Mouse (Mus musculus) limb, embryonic 14.5 days (tissue): ENCODE results near the gene Ston2. TPM values are rescaled to one million over a fixed set of nuclear protein-coding genes. Genes with fewer than 3 reads are reported as not detected.

ENCODE experiments used
- ATAC-seq: fragments of 200-750 bp; cut with Nextera tagmentation; 2 replicates; pipeline ENCODE4 v1.8.0; 2017; ENCODE audit warnings: low read depth, moderate number of reproducible peaks, moderate TSS enrichment; ENCODE audit not compliant: low FRiP score
- DNase-seq: peaks from one replicate; pipeline ENCODE4 v3.0.0-alpha.2; 2015; ENCODE audit warnings: low spot score
- H3K27ac ChIP-seq: fragments of 300-500 bp; sonication (generic); replicated peaks from 2 replicates; pipeline ENCODE4 v1.5.1; 2014; ENCODE audit warnings: low read depth, mild to moderate bottlenecking, low read length, moderate library complexity, mixed read lengths
- H3K27me3 ChIP-seq: fragments of 300-500 bp; sonication (generic); 2 replicates; pipeline ENCODE4 v1.6.1; 2014; ENCODE audit warnings: low read length, mixed read lengths; ENCODE audit not compliant: control insufficient read depth, insufficient read depth
- H3K36me3 ChIP-seq: fragments of 300-500 bp; sonication (generic); 2 replicates; pipeline ENCODE4 v1.6.1; 2014; ENCODE audit warnings: mild to moderate bottlenecking, low read length, moderate library complexity, mixed read lengths; ENCODE audit not compliant: control insufficient read depth, insufficient read depth
- H3K4me1 ChIP-seq: fragments of 300-500 bp; sonication (generic); 2 replicates; pipeline ENCODE4 v1.6.1; 2014; ENCODE audit warnings: antibody characterized with exemption, low read length, mixed read lengths; ENCODE audit not compliant: control insufficient read depth, insufficient read depth
- H3K4me2 ChIP-seq: fragments of 300-500 bp; sonication (generic); replicated peaks from 2 replicates; pipeline ENCODE4 v1.6.1; 2014; ENCODE audit warnings: low read depth, mild to moderate bottlenecking, low read length, moderate library complexity; ENCODE audit not compliant: severe bottlenecking
- H3K4me3 ChIP-seq: fragments of 300-500 bp; sonication (generic); replicated peaks from 2 replicates; pipeline ENCODE4 v1.5.1; 2014; ENCODE audit warnings: low read length
- H3K9ac ChIP-seq: fragments of 300-500 bp; sonication (generic); 2 replicates; pipeline ENCODE4 v1.6.1; 2014; ENCODE audit warnings: mild to moderate bottlenecking, low read depth, low read length, moderate library complexity; ENCODE audit not compliant: severe bottlenecking
- H3K9me3 ChIP-seq: fragments of 300-500 bp; sonication (generic); 2 replicates; pipeline ENCODE4 v1.6.1; 2016; ENCODE audit warnings: low read length; ENCODE audit not compliant: control insufficient read depth
- POLR2A ChIP-seq: fragments of 200-500 bp; IDR thresholded peaks from 2 replicates; pipeline ENCODE4 v1.8.0; 2012; ENCODE audit warnings: inconsistent platforms, mild to moderate bottlenecking, moderate library complexity, borderline replicate concordance; ENCODE audit not compliant: insufficient read depth, insufficient read length; ENCODE audit errors: extremely low read depth
- WGBS: fragments of 180-500 bp; shearing (Covaris S2); extraction: QIAGEN DNeasy Blood & Tissue Kit; methylation state at CpG from one replicate; pipeline ENCODE4 v1.1.7; 2014; 5-methylcytosine and 5-hydroxymethylcytosine counted together
- polyA plus RNA-seq, 2 experiments: library from polyadenylated mRNA; depleted of rRNA in 1 of 2; stranded (reverse) in 1 of 2; unstranded in 1 of 2; fragments of >200 nt; fragmentation: Nextera tagmentation in 1 of 2; extraction: Ambion mirVana in 1 of 2; gene quantifications; 2 replicates each; pipeline versions ENCODE4 v1.2.1 to v1.2.3; 2012 to 2014

Gene Ston2
- polyA plus RNA-seq, 2 experiments, result 9.6 to 9.9 TPM

DNA sequence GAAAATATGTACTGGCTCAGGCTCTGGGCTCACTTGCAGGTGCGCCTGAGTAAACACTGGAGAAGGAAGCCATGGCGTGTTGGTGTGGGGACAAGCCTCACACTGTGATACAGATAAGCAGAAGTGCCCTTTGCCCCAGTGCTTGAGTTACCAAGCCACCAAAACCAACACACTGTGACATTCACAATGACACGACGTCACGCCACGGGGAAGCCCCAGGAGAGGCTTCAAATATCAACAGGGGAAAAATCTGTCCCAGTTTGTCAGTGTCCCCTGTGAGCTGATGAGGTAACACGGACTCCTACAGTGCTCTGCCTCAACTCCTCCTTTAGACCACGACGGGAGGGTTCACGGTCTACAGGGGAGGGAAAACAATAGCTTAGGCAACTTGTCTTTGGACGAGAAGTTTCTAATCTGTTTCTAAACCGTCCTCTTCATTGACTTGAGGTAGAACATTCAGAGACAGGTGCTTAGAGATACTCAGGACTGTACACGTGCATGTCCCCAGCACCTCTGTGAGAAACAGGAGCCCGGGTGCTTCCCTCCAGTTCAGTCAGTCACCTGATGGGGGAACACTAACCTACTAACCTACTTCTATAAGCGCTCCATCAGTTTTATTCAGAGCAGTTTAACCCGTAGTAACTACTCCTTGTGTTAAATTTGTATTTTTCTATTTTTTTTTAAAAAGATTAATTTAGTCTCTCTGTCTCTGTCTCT is 119.5 kb downstream of the Ston2 start:
- DNase-seq, result no peak
- H3K36me3 ChIP-seq, result no peaks in the 10 kb centered on the region
- no peak overlapping the region for H3K4me2 ChIP-seq
- no peak overlapping the region for H3K27ac ChIP-seq
- H3K9ac ChIP-seq, result no peak overlapping the region
- H3K4me3 ChIP-seq, result no peak overlapping the region
- no peaks in the 10 kb centered on the region for H3K4me1 ChIP-seq
- ATAC-seq, result no peak
- 78% methylated on average over 16 of the region's 16 CpGs for WGBS
- no peak for TF ChIP-seq POLR2A
- no peaks in the 10 kb centered on the region for H3K27me3 ChIP-seq
- no peaks in the 10 kb centered on the region for H3K9me3 ChIP-seq

DNA sequence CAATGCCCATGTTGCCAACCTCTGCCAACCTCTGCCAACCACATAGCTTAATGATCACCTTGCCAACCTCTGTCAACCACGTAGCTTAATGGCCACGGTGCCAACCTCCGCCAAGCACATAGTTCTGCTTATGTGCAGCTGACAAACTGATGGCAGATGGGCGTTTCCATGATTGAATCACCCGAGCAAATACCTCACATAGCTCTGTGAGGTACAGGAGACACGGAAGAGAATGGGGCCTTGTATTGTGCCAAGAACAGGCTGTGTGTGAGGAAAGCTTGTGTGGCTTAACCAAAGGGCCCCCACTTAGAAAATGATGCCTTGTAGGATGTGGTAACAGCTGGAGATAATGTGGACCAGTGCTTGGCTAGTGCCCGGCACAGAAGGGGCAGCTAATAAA is 120.4 kb downstream of the Ston2 start:
- no peak for ATAC-seq
- Histone ChIP-seq H3K4me2 (no peak overlapping the region), H3K4me1 (no peaks in the 10 kb centered on the region), H3K36me3 (no peaks in the 10 kb centered on the region), H3K9ac (no peak overlapping the region), H3K27ac (no peak overlapping the region), H3K27me3 (no peaks in the 10 kb centered on the region), H3K9me3 (no peaks in the 10 kb centered on the region), H3K4me3 (no peak overlapping the region)
- DNase-seq, result no peak
- no peak for TF ChIP-seq POLR2A
- WGBS, result 68% methylated on average over 7 of the region's 7 CpGs

DNA sequence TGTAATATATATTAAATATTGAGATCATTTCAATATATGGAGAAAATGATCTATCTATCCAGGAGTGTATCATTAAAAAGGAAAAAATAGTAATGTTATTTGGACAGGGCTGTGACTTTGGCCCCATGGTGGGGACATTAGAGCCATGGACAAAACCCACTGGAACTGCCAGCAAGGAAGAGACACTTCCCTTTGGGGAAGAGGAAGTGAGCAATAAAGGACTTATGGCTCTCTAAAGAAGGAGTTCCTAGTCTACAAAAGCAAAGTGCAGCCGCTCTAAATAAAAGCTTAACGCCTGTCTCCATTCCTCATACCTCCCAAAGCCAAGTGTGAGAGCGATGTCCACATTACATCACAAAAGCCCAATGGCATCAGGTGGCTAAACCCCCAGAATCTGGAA is 121.6 kb downstream of the Ston2 start:
- no peak for TF ChIP-seq POLR2A
- no peaks in the 10 kb centered on the region for H3K9me3 ChIP-seq
- H3K4me1 ChIP-seq, result no peaks in the 10 kb centered on the region
- 84% methylated on average over 3 of the region's 3 CpGs for WGBS
- no peak overlapping the region for H3K9ac ChIP-seq
- ATAC-seq (no peak), DNase-seq (no peak)
- H3K4me3 ChIP-seq, result no peak overlapping the region
- H3K36me3 ChIP-seq, result no peaks in the 10 kb centered on the region
- no peaks in the 10 kb centered on the region for H3K27me3 ChIP-seq
- no peak overlapping the region for H3K4me2 ChIP-seq
- H3K27ac ChIP-seq, result no peak overlapping the region

DNA sequence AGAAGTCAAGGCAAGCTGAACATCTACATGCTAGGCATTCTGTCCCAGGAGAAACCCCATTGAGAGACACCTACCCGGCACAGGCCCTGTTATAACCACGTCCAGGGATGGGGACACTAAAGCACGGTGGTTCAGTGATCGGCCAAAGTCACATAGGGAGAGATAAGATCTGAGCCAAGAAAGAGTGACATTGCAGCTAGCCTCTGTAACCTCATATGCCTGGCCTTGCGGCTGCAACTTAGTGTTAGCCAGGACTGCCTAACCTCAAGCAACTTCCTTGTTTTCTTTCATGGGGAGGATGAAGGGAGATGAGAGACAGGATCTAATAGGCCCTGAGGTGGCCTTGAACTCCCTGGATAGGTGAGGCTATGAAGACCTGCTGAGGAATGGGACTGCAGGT is 122.8 kb downstream of the Ston2 start:
- TF ChIP-seq POLR2A, result no peak
- DNase-seq (no peak), ATAC-seq (no peak)
- no peaks in the 10 kb centered on the region for H3K36me3 ChIP-seq
- H3K27me3 ChIP-seq, result no peaks in the 10 kb centered on the region
- H3K4me3 ChIP-seq, result no peak overlapping the region
- WGBS, result 89% methylated on average over 5 of the region's 5 CpGs
- no peak overlapping the region for H3K27ac ChIP-seq
- H3K4me2 ChIP-seq, result no peak overlapping the region
- no peak overlapping the region for H3K9ac ChIP-seq
- H3K9me3 ChIP-seq, result no peaks in the 10 kb centered on the region
- no peaks in the 10 kb centered on the region for H3K4me1 ChIP-seq

DNA sequence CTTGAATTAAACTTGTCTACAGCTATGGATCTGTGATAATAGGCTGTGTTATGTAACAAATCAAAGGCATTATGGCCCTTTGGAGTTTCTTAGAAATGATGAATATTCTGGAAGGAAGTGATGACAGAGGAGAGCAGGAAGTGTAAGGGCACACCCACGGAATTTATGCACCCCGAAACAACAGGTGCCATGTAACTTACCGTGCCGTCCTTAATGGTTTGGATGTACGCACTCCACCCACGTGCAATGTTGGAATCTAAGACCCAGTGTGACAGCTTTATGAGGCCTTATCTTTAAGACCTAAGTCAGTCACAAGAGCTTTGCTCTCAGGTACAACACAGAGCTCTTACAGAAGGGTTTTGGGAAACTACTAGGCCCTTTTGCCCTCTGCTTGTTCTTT is 124.9 kb downstream of the Ston2 start:
- TF ChIP-seq POLR2A, result no peak
- no peaks in the 10 kb centered on the region for H3K9me3 ChIP-seq
- H3K4me3 ChIP-seq, result no peak overlapping the region
- no peaks in the 10 kb centered on the region for H3K36me3 ChIP-seq
- no peaks in the 10 kb centered on the region for H3K27me3 ChIP-seq
- H3K27ac ChIP-seq, result no peak overlapping the region
- H3K4me2 ChIP-seq, result no peak overlapping the region
- no peak for DNase-seq
- ATAC-seq, result no peak
- no peak overlapping the region for H3K9ac ChIP-seq
- H3K4me1 ChIP-seq, result no peaks in the 10 kb centered on the region
- 66% methylated on average over 6 of the region's 6 CpGs for WGBS

DNA sequence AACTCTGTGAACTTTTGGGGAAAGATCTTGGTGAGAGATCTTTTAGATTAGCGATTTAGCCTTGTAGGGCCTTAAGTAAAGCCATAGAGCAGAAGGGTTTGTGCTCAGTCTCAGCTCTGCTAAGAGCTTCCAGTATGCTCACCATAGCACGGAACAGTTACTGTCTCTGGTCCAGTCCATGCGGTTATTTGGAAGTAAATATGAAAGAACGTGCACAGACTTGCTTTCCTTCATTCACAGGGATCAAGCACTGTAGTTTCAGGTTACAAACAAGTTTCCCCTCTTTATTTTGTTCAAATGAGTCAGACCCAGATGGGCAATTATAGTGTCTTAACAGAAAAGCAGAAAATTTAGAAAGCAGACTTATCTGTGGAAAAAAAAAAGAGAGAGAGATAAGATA is 125.3 kb downstream of the Ston2 start:
- Histone ChIP-seq H3K4me3 (no peak overlapping the region), H3K9me3 (no peaks in the 10 kb centered on the region), H3K4me2 (no peak overlapping the region), H3K9ac (no peak overlapping the region), H3K27me3 (no peaks in the 10 kb centered on the region), H3K27ac (no peak overlapping the region), H3K36me3 (no peaks in the 10 kb centered on the region), H3K4me1 (no peaks in the 10 kb centered on the region)
- WGBS, result 53% methylated on average over 4 of the region's 4 CpGs
- ATAC-seq (no peak), DNase-seq (no peak)
- no peak for TF ChIP-seq POLR2A
